Mouse (Mus musculus) large intestine, adult 2 months (tissue): Measurements from ENCODE around the gene Hhip. TPM values are rescaled to one million over a fixed set of nuclear protein-coding genes. Genes with fewer than 3 reads are reported as not detected.
"Not testable (repeated sequence)": the region's sequence is repeated elsewhere in the genome, so short reads cannot be mapped to it uniquely, and the experiment has no call there.

Experiments
- DNase-seq: peaks from one replicate; pipeline ENCODE4 v3.0.0-alpha.2; 2012; ENCODE audit warnings: low read depth, low spot score
- WGBS: fragments of 180-500 bp; shearing (Covaris S2); methylation state at CpG from one replicate; pipeline ENCODE4 v1.1.7; 2018; 5-methylcytosine and 5-hydroxymethylcytosine counted together
- polyA plus RNA-seq: library from polyadenylated mRNA; depleted of rRNA; stranded (reverse); fragments of >200 nt; gene quantifications from 2 replicates; pipeline ENCODE4 v1.2.3, GENCODE M21; 2012

The Hhip gene
- polyA plus RNA-seq, 1 experiment: 3.8 TPM

DNA sequence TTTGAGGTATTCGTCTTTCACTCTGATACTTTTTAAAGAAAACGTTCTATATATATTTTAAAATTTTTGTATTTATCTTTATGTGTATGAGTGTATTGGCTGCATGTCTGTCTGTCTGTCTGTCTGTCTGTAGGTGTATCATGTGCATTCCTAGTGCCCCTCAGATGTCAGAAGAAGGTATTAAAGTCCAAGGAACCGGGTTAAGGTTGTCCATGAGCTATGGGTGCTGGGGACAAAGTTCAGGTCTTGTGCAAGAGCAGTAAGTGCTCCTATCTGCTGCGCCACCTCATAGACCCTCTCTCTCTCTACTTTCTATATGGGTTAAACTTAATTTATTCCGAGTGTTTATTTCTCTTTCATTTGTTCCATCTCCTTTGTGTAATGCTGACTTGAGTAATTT is 55.5 kb downstream of the Hhip start:
- 81% methylated on average over 5 of the region's 5 CpGs for WGBS
- no peak for DNase-seq

DNA sequence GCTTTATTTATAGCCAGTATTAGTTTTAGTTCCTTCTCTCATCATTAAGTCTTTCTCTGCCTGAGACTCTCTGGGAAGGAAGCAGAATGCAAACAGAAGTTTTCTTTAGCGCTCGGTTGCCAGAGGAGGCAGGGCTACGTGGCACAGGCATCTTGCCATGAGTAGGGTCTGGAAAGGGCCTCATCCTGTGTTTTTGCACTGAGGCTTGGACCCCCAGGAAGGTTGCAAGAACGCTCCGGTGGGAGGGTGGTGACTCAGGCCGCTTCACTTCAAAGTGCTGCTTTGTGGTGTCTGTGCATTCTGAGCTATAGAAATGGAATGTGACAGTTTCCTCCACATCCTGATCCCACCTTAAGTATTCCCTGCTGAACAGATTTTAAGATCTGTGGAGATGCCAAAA is 62.7 kb downstream of the Hhip start:
- DNase-seq: no peak
- WGBS: 68% methylated on average over 6 of the region's 6 CpGs

DNA sequence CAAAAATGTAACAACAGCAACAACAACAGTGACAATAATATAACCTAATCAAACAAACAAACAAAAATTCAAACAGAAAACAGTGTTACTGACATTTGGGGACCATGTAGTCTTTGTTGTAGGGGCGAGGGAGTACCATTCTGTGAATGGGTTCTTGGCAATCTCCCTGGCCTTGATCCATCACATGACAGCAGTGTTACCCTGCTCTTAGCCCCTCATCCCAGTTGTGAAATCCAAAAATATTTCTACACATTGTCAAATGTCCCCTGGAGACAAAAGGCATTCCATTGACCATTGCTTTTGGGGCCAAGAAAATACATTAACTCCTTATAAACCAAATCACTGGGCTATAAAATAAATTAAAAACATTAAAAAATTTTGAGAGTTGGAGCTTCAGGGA is 64.3 kb downstream of the Hhip start:
- 82% methylated on average over 1 of the region's 1 CpGs for whole genome bisulfite sequencing
- no peak for DNase-seq

DNA sequence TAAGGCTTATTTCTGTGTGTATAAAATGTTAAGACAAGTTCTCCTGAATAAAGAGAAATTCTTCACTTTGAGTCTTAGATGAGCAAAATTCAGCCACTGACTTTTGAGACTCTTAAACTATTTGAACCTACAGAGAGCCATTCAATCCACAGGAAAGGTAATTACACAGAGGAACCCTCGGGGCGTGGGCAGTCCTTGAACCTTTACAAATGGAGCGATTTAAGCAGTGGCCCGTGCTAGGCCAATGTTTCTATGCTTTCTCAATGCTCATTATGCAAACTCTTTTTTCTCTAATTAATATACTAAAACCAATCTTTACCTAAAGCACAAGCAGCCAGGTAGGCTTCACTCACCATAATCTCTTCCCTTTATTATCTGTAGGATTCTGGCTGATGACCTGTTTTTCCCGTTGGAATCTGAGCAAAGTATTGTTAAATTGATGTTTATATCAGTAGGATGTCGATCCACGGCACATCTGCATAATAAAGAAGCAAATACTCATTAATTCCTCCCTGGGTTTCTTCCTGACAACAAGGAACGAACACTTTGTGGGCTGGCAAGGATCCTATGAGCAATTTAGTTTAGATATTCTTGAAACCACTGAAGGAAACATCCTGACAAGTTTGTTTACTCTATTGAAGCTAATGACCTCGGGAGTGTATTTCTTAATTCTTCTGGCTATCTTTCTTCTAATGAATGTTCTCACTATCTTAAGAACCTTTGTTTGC is 65.5 kb downstream of the Hhip start:
- 55% methylated on average over 9 of the region's 9 CpGs for WGBS
- DNase-seq: no peak

DNA sequence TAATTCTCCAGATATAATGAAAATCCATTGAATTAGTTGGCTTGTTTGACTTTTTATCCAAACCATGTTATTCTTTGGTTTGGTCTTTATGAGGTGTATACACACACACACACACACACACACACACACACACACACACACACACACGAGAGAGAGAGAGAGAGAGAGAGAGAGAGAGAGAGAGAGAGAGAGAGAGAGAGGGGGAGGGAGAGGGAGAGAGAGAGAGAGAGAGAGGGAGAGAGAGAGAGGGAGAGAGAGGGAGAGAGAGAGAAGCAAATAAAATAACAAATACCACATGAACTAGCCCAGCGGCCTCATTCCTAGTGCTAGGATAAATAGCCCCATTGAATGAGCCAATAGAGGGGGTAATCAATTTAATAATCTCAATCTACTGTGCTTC is 66.4 kb downstream of the Hhip start:
- WGBS: 86% methylated on average over 1 of the region's 2 CpGs
- DNase-seq: not testable (repeated sequence)

DNA sequence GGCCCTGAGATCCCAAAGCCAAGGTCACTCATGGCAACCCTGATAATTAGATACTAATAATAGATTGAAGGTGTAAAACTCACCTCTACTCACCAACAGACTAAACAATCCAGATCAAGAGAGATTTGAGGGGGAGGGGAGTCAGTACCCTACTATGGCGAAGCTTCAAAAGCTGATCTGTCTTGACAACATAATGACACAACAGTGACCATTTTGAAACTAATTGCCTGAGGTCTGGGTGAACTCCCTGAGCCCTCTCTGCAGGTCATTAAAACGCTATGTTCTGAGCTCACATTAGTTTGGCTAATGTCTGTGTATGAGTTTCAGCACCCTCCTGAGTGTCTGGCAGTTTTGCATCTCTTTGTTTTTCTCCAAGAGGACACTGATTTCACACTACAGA is 72.9 kb downstream of the Hhip start:
- DNase-seq: no peak
- WGBS: 68% methylated on average over 2 of the region's 2 CpGs

DNA sequence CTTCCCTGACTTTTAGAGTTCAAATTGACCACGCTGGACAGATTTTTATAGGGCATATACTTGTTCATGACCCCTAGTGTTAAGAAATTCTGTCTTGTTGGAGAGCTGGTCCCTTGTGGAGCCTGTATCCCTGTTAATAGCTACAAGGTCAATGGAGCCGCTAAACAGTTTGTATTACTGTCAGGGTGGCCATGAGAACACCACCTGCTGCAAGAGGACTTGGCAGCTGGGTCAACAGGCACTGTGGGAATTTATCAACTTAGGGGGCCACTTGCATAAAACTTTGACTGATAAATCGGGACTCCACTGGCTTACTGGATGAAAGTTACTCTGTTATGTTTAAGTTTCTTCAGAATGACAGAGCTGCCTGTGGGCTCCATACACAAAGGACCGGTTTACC is 75.7 kb downstream of the Hhip start:
- 28% methylated on average over 4 of the region's 4 CpGs for WGBS
- DNase-seq: no peak

DNA sequence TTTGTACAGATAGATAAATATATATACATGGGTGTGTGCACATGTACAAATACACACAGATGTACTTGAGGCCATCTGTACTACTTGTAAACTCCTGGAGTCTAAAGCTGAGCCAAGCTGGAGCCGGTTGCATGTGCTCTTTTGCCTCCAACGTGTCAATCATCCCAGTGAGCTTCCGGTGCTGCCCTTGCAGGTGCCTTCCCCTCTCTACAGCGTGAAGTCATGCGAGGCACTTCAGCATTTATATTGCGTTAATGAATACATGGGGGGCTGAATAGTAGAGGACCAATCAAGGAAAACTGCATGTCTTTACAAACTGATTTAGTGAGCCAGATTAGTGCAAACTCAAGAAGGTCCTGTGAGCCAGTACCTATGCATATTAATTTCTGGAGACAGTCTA is 91.6 kb downstream of the Hhip start:
- WGBS: 61% methylated on average over 6 of the region's 6 CpGs
- no peak for DNase-seq

DNA sequence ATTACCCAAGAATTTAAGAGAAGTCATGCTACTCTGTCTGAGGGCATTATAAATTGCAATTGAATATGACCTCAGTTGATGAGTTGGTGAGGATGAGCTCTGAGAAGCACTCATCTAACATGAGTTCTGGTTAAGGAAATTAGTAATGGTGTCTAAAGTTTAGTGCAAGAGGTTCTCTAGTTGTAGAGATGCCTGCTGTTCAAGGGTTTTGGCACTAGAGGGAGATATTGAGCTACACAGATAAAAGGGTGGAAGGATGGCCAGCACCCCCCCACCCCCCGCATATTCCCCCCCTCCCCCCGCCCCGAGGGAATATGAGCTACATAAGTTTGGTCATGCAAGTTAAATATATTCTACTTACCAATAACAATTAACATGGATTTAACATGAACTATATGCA is 104.9 kb downstream of the Hhip start:
- DNase-seq: no peak
- 22% methylated on average over 3 of the region's 3 CpGs for WGBS

DNA sequence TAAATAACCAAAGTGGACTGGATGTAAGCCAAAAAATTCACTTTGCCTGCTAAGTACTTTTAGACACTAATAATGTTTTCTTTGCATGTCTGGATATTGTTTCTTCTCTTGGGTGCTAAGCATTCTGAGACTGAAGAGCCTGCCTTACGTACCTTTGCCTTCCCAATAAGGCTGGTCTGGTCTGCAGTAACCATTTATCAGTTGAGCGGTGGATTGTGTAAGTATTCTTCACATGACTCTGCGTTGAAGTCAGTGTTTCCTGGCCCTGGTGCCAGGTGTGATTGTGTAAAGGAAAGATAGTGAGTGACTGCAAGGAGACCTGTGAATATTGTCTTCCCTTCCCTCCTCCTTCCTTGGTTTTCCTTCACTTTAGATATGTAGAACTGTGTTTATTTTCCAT is 107.4 kb downstream of the Hhip start:
- DNase-seq: no peak
- 73% methylated on average over 3 of the region's 3 CpGs for WGBS

DNA sequence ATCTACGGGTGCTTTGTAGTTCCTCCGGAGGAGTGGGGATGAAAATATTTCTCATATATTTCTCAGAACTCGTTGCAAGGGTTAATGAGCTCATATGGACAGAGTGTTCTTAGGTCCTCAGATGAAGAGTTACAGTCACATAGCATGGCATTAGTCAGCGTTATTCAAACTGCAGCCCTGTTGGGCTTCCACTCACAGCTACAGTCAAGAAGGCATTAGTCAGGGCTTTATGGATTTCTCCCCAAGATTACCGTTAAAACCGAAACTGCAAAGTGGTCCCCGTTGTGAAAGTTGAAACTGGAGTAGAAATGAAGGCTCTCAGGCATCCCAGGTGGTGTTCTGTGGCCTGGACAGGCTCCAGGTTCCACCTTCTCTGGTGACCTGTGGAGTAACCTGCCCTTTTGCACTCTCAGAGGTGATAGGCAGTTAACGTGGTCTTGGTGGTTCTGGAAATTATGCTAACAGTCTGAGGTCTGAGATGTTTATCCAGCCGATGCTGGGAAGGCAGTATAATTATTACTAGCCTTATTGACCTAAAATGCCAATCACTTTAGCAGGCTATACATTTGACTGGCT is 112.2 kb downstream of the Hhip start:
- DNase-seq: no peak
- WGBS: 60% methylated on average over 9 of the region's 9 CpGs

DNA sequence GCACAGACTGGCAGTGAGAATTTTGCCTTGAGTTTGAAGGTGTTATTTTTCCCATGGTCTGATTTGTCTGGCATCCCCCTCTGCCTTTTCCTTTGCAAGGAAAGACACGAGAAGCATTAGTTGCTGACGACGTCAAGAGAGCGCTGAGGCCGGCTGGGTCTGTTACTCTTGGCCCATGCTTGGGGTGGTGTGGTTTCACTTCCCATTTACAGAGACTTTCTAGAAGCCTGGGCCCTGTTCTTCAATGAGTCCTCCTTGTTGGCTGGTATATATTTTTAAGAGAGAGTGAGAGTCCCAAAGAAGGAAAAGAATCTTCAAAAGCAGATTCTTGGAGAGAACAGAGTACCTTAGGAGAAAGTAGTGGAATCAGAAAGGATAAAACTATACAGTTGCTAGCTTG is 116.7 kb downstream of the Hhip start:
- DNase-seq: no peak
- WGBS: 85% methylated on average over 5 of the region's 5 CpGs

DNA sequence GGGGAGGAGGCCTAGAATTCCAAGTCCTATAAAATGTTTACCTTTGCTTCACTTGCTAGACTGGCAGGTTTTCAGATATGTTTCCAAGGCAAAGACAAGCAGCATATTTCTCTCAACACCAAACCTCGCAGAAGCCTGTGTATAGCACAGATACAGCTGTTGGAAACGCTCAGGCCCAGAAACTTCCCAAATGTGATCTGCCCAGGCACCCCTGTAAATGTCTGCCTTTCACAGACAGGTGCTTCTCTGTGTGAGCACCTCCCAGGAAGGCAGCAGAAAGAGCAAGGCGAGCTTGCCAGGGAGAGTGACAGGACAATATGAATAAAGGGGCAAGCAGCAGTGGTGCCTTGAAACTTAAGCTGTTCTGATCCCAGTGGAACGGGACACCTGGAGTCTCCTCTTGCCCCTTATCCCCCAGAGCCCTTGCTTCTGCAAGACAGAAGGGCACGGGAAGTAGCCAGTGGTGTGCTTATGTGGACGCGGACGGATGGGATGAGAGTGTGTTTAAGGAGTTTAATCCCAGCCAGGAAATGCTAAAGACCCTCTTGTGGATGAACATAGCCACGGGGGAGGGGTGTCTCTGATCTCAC is 120.9 kb downstream of the Hhip start:
- no peak for DNase-seq
- WGBS: 65% methylated on average over 9 of the region's 9 CpGs

DNA sequence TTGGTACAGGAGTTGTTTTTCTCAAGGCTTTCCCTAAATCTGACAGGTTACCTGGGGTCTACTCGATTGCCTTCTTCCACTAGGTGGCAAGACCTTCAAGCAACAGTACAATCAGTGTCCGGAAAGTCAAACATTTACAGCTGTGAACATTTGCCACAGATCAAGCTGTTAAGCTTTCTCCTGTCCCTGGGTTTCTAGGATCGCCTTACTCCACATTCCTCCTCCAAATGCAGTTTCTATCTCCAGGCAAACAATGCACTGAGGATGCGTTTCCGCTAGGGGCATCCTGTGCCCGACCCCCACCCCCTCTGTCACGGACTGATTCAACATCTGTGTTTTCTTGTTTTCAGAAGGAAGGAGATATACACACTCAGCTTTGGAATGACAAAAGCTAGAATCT is 122.0 kb downstream of the Hhip start:
- DNase-seq: no peak
- WGBS: 24% methylated on average over 7 of the region's 7 CpGs

DNA sequence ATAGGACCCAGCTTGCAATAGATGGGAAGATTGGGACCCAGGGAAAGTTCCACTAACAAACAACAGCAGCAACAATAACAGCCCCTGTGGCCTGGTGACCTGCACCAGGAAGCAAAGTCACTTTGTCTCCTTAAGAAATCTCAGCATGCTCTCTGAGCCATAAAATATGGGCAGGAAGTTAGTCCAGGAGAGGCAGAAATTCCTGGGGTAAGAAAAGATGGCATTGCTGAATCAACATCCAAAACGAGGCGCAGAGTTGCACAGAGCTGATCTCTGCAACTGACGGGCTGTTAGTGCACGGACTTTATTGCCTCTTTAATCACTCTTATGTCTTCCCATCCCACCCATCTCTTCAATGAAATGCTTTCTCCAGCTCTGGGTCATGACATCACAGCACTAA is 128.6 kb downstream of the Hhip start:
- DNase-seq: no peak
- 14% methylated on average over 4 of the region's 4 CpGs for WGBS

DNA sequence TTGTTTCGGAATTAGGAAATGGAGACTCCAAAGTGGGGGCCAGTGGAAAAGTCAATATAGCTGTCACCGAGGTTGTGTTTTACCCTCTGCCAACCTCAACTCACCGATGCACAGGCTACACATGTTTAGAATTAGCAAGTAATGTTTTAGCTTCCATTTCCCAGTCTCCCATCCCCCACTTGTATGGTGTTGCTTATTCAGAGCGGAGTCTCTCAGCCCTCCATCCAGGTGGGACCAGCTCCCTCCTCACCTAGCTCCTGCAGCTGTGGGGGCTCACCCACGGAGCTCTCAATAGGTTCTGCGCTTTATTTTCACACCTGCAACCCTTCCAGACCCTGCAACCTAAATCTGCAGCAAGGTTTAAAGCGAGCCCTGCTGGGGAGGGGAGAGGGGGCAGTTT is 140.6 kb downstream of the Hhip start:
- no peak for DNase-seq
- WGBS: 62% methylated on average over 7 of the region's 7 CpGs
